Mouse (Mus musculus) heart, postnatal 10 days (tissue): ENCODE results near the gene Lamp5. TPM values are rescaled to one million over a fixed set of nuclear protein-coding genes. Genes with fewer than 3 reads are reported as not detected.
A peak's percentile ranks its signal among the peaks of the same experiment; 100 is the strongest.

Source experiments
- DNase-seq, 2 experiments: peaks; one replicate each; pipeline ENCODE4 v3.0.0; 2021
- intact Hi-C: fragments of 180-260 bp; cut with DNase I; formaldehyde crosslinking; loops from one replicate; pipeline ENCODE4 v1.15.1; 2025
- total RNA-seq, 2 experiments: library from RNA; stranded (reverse); gene quantifications; 2 replicates each; pipeline ENCODE4 v1.2.3; 2021

Lamp5 gene
- not detected for total RNA-seq

GRCm38 (mm10) chr2:136051688-136052289, at the start of gene Lamp5:
TSS of gene Lamp5 (plus strand) at chr2:136052239.
- DNase-seq, result no peak

GRCm38 (mm10) chr2:136003836-136004235, 48.2 kb upstream of the Lamp5 start:
- DNase-seq, result no peak
- intact Hi-C loops, result loop anchor here (5.0 kb wide), 1 partner anchor 133 kb away; no protein-coding TSS in a partner anchor

More at GRCm38 (mm10) chr2:136051688-136052289, at the start of gene Lamp5:
- intact Hi-C loops, result no loop called here

- intact Hi-C loops, result no loop called here
- DNase-seq, result no peak
Observed at GRCm38 (mm10) chr2:136006280-136006679, 45.8 kb upstream of the Lamp5 start.

- no peak for DNase-seq
- intact Hi-C loops, result no loop called here
Observed at GRCm38 (mm10) chr2:136012759-136013158, 39.3 kb upstream of the Lamp5 start.

DNA sequence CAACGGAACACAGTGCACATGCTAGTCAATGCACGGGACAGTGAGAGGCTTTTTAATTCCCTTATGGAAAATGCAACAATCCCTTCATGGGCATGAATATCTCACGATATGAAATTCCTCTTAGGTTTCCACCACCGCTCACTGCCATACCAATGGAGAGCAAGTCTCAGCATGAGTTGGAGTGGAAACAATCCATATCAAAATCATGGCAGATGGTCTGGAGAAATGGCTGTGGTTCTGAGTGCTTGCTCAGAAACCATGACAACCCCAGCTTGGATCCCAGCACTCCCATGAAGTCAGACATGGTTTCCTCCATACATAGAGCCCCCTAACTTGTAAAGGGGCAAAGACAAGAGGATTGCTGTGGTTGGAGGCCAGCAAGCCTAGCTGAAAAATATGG, 3.6 kb upstream of the Lamp5 start:
- no peak for DNase-seq
- intact Hi-C loops, result no loop called here

- no peak for DNase-seq
- intact Hi-C loops, result no loop called here
Observed at GRCm38 (mm10) chr2:136050793-136051615, 1.0 kb upstream of the Lamp5 start.

DNA sequence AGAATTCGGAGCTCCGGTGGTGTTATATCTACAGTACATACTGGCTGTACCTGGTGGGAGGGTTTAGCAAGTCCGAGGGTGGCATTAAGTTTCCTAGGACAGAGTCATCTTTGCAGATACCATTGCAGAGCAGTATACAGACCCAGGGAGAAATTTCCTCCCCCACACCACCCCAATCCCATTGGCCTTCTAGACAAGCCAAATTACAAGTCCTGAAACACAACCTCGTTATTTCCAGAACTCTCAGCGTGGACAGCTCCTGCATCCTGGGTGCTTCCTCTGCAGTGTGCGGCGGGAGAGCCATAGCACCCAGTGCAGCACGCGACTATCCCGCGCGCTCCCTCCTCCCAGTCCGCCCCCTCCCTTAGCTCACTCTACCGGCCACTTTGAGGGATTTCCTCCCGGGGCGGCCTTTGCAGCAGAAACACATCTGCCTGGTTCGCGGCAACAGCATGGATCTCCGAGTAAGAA, 5.9 kb downstream of the Lamp5 start:
- intact Hi-C loops, result no loop called here
- peak in 1 of 2 experiments; percentile 5 for DNase-seq

- no peak for DNase-seq
- intact Hi-C loops, result no loop called here
Observed at GRCm38 (mm10) chr2:136058398-136058797, 6.4 kb downstream of the Lamp5 start.

- no peak for DNase-seq
- intact Hi-C loops, result no loop called here
Observed at GRCm38 (mm10) chr2:136059029-136059669, 7.1 kb downstream of the Lamp5 start.

DNA sequence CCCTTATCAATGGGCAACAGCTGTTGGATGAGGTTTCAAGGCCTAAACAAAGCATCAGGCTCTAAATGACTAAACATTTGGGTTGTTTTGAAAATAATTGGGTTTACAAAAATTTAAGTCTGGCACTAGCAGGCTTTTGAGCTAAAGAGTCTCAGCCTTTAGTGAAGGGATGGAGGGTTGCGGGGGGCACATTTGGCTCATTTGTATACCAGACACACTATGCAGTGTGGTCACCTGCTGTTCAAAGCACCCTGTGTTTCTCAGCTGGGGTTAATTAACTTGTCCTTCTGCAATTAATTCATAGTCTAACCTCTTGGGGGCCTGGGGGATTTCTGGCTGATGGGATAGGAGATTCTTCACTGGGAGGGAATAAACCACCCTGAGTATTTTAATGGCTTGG, 12.3 kb downstream of the Lamp5 start:
- DNase-seq, result no peak
- intact Hi-C loops, result no loop called here

- intact Hi-C loops, result no loop called here
- DNase-seq, result no peak
Observed at GRCm38 (mm10) chr2:136095978-136096377, 43.9 kb downstream of the Lamp5 start.

DNA sequence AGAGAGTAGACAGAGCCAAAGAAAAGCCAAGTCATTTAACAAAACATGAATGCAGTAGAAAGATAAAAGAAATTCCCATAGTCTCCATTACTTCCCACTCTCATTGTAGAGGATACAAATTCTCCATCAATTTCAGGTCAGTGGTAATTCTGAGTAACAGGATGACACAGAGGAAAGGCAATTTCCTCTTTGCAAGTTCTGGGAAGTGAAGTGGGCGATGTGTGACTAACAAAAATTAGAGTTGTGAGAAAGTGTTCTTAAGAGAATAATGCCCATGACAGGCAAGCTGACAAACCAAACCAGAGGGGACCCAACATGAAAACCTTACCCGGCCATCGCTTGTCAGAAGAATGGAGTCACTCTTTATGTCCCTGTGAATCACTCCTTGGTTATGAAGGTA, 45.1 kb downstream of the Lamp5 start:
- intact Hi-C loops, result no loop called here
- no peak for DNase-seq

DNA sequence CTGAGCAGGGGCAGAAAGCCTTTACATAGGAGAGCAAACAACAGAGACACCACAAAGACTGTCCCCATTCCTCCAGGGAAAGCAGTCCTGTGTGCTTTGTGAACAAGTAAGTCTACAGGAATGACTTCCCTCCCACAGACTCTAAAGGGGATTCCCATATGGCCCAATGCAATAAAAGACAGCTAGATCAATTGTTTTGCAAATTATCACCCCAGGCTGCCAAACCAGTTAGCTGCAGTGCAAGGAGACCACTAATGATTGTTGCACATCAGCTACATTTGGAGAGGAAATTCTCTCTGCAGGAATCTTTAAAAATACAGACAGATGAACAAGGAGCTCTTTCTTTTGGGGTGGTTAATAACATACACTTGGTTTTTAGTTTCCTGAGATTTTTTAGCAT, 55.6 kb downstream of the Lamp5 start:
- DNase-seq, result no peak
- intact Hi-C loops, result no loop called here

DNA sequence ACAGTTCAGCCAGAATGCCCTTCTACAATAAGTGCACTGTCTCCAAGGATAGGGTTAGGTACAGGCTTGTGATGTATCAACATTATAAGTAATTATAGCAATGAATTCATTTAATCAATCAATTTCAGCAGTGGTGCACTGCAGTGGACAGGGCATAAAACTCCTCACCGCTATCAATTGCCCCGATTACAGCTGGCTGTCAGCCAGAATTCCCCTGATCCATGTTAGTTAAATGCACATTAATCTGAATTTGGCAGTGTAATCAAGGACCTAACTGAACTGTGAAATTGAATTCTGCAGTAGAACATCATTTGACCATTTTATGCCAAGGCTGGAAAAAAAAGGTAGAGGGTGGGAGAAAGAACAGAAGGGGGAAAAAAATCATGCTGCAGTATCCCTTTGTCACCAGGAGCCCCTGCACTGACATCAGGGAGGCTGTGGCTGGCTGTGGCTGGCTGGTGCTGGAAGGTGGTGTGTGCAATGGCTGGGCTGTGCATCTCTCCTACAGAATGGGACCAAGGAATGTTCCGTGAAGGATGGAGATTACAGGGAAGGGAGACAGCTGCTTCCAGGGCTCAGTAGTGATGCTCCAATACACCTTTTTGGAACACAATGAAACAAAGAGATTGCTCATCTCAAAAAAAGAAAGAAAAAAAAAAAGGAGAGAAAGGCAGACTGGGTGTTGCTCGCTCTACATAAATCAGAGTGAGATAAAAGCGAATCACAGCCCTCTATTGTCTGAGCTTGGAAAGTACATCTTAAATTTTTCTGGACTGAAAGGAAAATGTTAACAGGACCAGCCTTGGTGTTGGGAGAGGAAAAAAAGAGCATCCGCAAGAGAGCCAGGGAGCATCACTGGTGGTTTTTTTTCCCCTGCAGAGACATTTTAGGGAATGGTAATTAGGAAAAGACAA, 56.3 kb downstream of the Lamp5 start:
- intact Hi-C loops, result no loop called here
- DNase-seq, result no peak

- intact Hi-C loops, result no loop called here
- no peak for DNase-seq
Observed at GRCm38 (mm10) chr2:136109038-136109363, 57.0 kb downstream of the Lamp5 start.

- DNase-seq, result no peak
- intact Hi-C loops, result no loop called here
Observed at GRCm38 (mm10) chr2:136113374-136113773, 61.3 kb downstream of the Lamp5 start.

DNA sequence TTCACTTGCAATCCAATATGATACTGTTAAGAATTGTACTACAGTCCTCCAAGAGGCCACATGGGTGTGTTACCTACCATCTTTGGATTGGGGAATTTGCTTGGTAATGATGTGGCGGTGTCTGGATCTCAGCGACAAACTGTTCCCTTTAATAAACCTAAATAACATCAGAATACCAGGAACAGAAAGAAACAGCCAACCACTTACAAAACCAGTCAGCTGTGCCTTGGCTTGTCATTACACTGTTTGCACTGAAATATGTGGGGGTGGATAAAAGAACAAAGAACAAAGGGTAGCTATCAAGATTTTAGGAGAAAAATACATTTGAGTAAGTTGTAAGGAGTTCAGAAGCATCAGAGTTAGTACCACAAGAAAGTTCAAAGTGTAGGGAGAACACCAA, 66.0 kb downstream of the Lamp5 start:
- no peak for DNase-seq
- intact Hi-C loops, result no loop called here
